Mouse (Mus musculus) midbrain, embryonic 15.5 days (tissue): ENCODE results near the gene Ephx3. TPM values are rescaled to one million over a fixed set of nuclear protein-coding genes. Genes with fewer than 3 reads are reported as not detected.
A peak's percentile ranks its signal among the peaks of the same experiment; 100 is the strongest.

Source experiments
- ATAC-seq: fragments of 200-750 bp; cut with Nextera tagmentation; replicated peaks from 2 replicates; pipeline ENCODE4 v1.8.0; 2017; ENCODE audit warnings: moderate TSS enrichment
- H3K27ac ChIP-seq: fragments of 300-500 bp; sonication (generic); 2 replicates; pipeline ENCODE4 v1.5.1; 2015; ENCODE audit warnings: mild to moderate bottlenecking, inconsistent platforms
- H3K27me3 ChIP-seq: fragments of 300-500 bp; sonication (generic); replicated peaks from 2 replicates; pipeline ENCODE4 v1.6.1; 2015; ENCODE audit warnings: inconsistent platforms
- H3K36me3 ChIP-seq: fragments of 300-500 bp; sonication (generic); replicated peaks from 2 replicates; pipeline ENCODE4 v1.6.1; 2015; ENCODE audit warnings: inconsistent platforms
- H3K4me1 ChIP-seq: fragments of 300-500 bp; sonication (generic); 2 replicates; pipeline ENCODE4 v1.6.1; 2015; ENCODE audit warnings: inconsistent platforms
- H3K4me2 ChIP-seq: fragments of 300-500 bp; sonication (generic); 2 replicates; pipeline ENCODE4 v1.6.1; 2015; ENCODE audit warnings: inconsistent platforms, mild to moderate bottlenecking, moderate library complexity
- H3K4me3 ChIP-seq: fragments of 300-500 bp; sonication (generic); 2 replicates; pipeline ENCODE4 v1.5.1; 2015; ENCODE audit warnings: mild to moderate bottlenecking, inconsistent platforms
- H3K9ac ChIP-seq: fragments of 300-500 bp; sonication (generic); 2 replicates; pipeline ENCODE4 v1.6.1; 2015; ENCODE audit warnings: mild to moderate bottlenecking, inconsistent platforms
- H3K9me3 ChIP-seq: fragments of 300-500 bp; sonication (generic); 2 replicates; pipeline ENCODE4 v1.6.1; 2016; ENCODE audit warnings: inconsistent platforms
- WGBS: fragments of 180-500 bp; shearing (Covaris S2); methylation state at CpG from one replicate; pipeline ENCODE4 v1.1.7; 2015; ENCODE audit warnings: mixed read lengths; 5-methylcytosine and 5-hydroxymethylcytosine counted together
- polyA plus RNA-seq: library from polyadenylated mRNA; unstranded; fragments of >200 nt; fragmentation: Nextera tagmentation; extraction: Ambion mirVana; gene quantifications from 2 replicates; pipeline ENCODE4 v1.2.1, GENCODE M21; 2015

Ephx3 gene
- polyA plus RNA-seq, 1 experiment from 2014 or later, result 0.35 TPM

DNA sequence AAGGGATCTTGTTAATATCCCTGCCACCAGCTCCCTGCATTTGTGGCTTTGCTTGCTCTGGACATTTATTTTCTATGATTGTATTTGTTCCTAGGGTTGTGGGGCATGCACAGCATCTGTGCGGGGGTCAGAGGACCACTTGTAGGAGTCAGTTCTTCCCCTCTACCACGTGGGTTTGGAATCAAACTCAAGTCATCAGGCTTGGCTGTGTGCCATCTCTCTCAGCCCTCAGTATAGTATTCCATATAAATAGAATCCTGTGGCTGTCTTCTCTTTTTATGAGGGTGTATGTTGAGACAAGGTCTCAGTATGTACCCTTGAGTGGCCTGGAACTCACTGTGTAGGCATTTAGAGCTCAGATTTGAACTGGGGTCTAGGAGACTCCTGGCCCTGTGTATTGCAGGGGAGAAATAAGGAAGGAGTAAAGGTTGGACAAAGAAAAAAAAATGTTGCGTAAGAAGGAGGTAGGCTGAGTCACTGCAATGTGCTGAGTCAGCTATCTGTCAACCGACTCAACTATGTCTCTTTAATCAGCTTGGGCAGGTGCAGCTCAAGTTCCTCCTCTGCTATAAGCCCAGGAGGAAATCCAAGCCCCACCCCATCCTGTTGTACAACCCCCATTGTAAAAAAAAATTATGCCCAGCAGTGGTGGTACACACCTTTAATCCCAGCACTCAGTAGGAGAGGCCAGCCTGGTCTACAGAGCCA lies 19.7 kb downstream of the Ephx3 start:
- H3K9me3 ChIP-seq, result no peaks in the 10 kb centered on the region
- H3K4me2 ChIP-seq, result no peak overlapping the region
- H3K36me3 ChIP-seq, result no peaks in the 10 kb centered on the region
- peaks cover 21% of the 10 kb centered on the region for H3K4me1 ChIP-seq
- no peak overlapping the region for H3K27ac ChIP-seq
- H3K9ac ChIP-seq, result no peak overlapping the region
- ATAC-seq, result no peak
- no peaks in the 10 kb centered on the region for H3K27me3 ChIP-seq
- 80% methylated on average over 4 of the region's 4 CpGs for WGBS
- no peak overlapping the region for H3K4me3 ChIP-seq

DNA sequence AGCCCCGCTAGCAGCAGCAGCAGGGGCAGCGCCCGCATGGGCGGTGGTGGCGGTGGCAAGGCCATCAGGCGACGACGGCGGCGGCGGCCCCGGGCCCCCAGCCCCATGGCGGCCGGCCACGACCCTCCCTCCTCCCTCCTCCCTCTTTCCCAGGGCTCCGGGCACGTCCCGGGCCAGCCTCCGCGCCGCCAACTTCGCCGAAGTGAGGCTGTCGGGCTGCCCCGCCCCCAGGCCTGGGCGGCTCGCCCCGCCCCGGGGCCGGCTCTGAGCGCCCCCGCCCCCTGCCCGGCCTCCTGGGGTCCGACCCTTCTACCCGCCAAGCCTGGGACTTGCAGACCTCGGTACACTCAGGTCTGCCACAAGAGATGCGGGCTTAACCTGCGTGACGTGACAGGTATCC lies 22.7 kb downstream of the Ephx3 start, which contains the start of gene Notch3:
Gene Notch3, minus strand, starts transcription at position 166 of the 400 bp plus-strand sequence.
- Histone ChIP-seq H3K27me3 (no peaks in the 10 kb centered on the region), H3K36me3 (no peaks in the 10 kb centered on the region), H3K4me1 (peaks cover 40% of the 10 kb centered on the region), H3K9ac (peak within 1 kb of the TSS; percentile 58), H3K4me2 (peak within 1 kb of the TSS; percentile 96), H3K27ac (peak within 1 kb of the TSS; percentile 86), H3K9me3 (no peaks in the 10 kb centered on the region), H3K4me3 (peak within 1 kb of the TSS; percentile 56)
- WGBS, result 2% methylated on average over 33 of the region's 39 CpGs
- peak; percentile 20; the same call in 1 of the 2 replicates for ATAC-seq

- Histone ChIP-seq H3K4me1 (peaks cover 41% of the 10 kb centered on the region), H3K4me2 (peak overlapping the region; percentile 96)
- WGBS, result 2% methylated on average over 38 of the region's 43 CpGs
These were observed 23.4 kb downstream of the Ephx3 start for GRCm38 (mm10) chr17:32165803-32166595.

GRCm38 (mm10) chr17:32165266-32165802 lies 24.0 kb downstream of the Ephx3 start:
- Histone ChIP-seq H3K36me3 (no peaks in the 10 kb centered on the region), H3K9me3 (no peaks in the 10 kb centered on the region), H3K4me1 (peaks cover 41% of the 10 kb centered on the region), H3K9ac (peak overlapping the region; percentile 58), H3K27ac (peak overlapping the region; percentile 86), H3K4me2 (peak overlapping the region; percentile 96), H3K27me3 (no peaks in the 10 kb centered on the region), H3K4me3 (peak overlapping the region; percentile 56)
- 2% methylated on average over 9 of the region's 9 CpGs for WGBS
- ATAC-seq, result peak; percentile 70

More at GRCm38 (mm10) chr17:32165803-32166595, 23.4 kb downstream of the Ephx3 start:
- peak overlapping the region; percentile 56 for H3K4me3 ChIP-seq
- ATAC-seq, result peak; percentile 59
- H3K9me3 ChIP-seq, result no peaks in the 10 kb centered on the region
- H3K27ac ChIP-seq, result peak overlapping the region; percentile 86
- H3K27me3 ChIP-seq, result no peaks in the 10 kb centered on the region
- no peaks in the 10 kb centered on the region for H3K36me3 ChIP-seq
- peak overlapping the region; percentile 58 for H3K9ac ChIP-seq

DNA sequence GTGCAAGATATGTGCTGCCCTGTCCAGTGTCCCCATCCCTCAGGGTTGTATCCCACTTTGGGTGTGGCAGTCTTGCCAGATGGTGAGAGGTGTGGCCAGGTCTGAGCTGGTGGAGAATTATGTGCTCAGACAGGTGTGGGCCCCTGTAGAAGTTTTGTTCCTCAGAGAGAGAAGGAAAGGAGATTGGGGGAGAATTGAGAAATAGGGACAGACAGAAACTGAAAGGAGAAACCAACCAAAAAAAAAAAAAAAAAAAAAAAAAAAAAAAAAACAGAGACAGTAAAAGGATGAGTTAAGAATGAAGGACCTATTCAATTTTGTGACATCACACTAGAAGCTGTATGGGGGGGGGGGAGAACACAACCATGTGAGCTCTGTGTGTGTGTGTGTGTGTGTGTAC lies 24.6 kb downstream of the Ephx3 start:
- ATAC-seq, result no peak
- peaks cover 41% of the 10 kb centered on the region for H3K4me1 ChIP-seq
- no peak overlapping the region for H3K4me3 ChIP-seq
- H3K27ac ChIP-seq, result peak overlapping the region; percentile 86
- no peaks in the 10 kb centered on the region for H3K36me3 ChIP-seq
- peak overlapping the region; percentile 96; the same call in 1 of the 2 replicates for H3K4me2 ChIP-seq
- H3K9me3 ChIP-seq, result no peaks in the 10 kb centered on the region
- H3K27me3 ChIP-seq, result no peaks in the 10 kb centered on the region
- H3K9ac ChIP-seq, result no peak overlapping the region

GRCm38 (mm10) chr17:32163910-32164650 lies 25.3 kb downstream of the Ephx3 start:
- peaks cover 41% of the 10 kb centered on the region for H3K4me1 ChIP-seq
- no peaks in the 10 kb centered on the region for H3K27me3 ChIP-seq
- peak overlapping the region; percentile 45 for H3K27ac ChIP-seq
- no peak overlapping the region for H3K9ac ChIP-seq
- H3K9me3 ChIP-seq, result no peaks in the 10 kb centered on the region
- H3K36me3 ChIP-seq, result no peaks in the 10 kb centered on the region
- H3K4me3 ChIP-seq, result no peak overlapping the region
- 0 out of 2 replicates have a peak overlapping the region, but pooled peaks have one; percentile 8 for H3K4me2 ChIP-seq
- no peak for ATAC-seq
- 60% methylated on average over 6 of the region's 6 CpGs for WGBS

DNA sequence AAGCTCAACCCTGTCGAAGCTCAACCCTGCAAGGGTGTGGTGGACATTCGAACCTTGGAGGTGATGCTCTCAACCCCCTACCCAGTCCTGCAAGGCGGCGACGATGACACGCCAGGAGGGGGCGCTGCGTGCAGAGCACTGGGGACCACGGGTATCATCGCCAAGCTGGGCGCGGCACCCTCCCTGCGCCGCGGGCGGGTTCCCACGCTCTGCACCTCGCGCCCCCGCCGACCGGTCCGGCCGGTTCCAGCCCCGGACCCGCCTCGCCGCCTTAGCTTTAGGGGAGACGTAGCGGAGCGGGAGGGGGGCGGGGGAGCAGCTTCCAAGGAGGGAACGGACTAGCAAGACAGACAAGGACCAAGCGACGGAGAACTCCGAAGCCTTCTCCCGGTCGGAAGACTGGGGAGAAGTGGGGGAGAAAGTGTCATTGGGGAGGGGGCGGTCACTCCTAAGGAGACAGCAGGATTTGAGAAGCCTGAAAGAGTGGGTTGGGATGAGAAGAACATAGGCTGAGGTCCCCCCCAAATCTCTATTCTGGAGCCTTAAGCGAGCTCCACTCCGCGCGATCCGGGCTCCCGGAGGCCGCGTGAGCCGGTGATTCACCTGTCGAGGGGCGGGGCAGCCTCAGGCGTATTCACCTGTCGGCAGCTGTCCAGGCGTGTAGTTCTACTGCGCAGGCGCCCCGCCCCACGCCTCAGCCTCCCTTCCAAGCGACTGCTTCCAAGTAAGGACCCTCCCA lies 27.1 kb downstream of the Ephx3 start:
- peak; percentile 40 for ATAC-seq
- peaks cover 41% of the 10 kb centered on the region for H3K4me1 ChIP-seq
- peak overlapping the region; percentile 86 for H3K4me2 ChIP-seq
- no peaks in the 10 kb centered on the region for H3K36me3 ChIP-seq
- H3K4me3 ChIP-seq, result peak overlapping the region; percentile 60
- H3K9me3 ChIP-seq, result no peaks in the 10 kb centered on the region
- 2% methylated on average over 58 of the region's 58 CpGs for WGBS
- peak overlapping the region; percentile 55 for H3K27ac ChIP-seq
- peak overlapping the region; percentile 56 for H3K9ac ChIP-seq
- H3K27me3 ChIP-seq, result no peaks in the 10 kb centered on the region

DNA sequence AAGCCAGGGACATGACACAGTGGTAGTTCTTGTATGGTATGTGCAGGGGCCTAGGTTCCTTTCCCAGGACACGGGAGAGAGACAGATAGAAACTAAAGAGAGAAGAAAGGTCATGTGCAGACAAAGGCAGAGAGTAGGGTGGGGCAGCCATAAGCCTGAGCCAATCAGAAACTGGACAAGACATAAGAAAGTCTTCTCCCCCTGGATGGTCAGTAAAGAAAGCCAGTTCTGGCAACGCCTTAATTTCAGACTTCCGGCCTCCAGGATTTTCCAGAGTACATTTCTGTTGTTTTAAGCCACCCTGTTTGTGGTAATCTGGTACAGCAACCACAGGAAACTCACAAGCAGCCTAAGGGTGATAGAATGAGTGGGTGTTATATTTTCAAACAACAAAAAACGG lies 28.5 kb downstream of the Ephx3 start:
- H3K4me3 ChIP-seq, result no peak overlapping the region
- H3K4me1 ChIP-seq, result peaks cover 30% of the 10 kb centered on the region
- H3K9me3 ChIP-seq, result no peaks in the 10 kb centered on the region
- no peaks in the 10 kb centered on the region for H3K36me3 ChIP-seq
- H3K27ac ChIP-seq, result no peak overlapping the region
- H3K4me2 ChIP-seq, result no peak overlapping the region
- no peaks in the 10 kb centered on the region for H3K27me3 ChIP-seq
- no peak overlapping the region for H3K9ac ChIP-seq
- no peak for ATAC-seq
- WGBS, result 81% methylated on average over 4 of the region's 4 CpGs

GRCm38 (mm10) chr17:32158841-32159240 lies 30.5 kb downstream of the Ephx3 start:
- H3K4me2 ChIP-seq, result no peak overlapping the region
- H3K27ac ChIP-seq, result no peak overlapping the region
- no peak overlapping the region for H3K4me3 ChIP-seq
- H3K4me1 ChIP-seq, result peaks cover 14% of the 10 kb centered on the region
- H3K27me3 ChIP-seq, result no peaks in the 10 kb centered on the region
- H3K36me3 ChIP-seq, result no peaks in the 10 kb centered on the region
- WGBS, result 95% methylated on average over 13 of the region's 13 CpGs
- no peaks in the 10 kb centered on the region for H3K9me3 ChIP-seq
- no peak overlapping the region for H3K9ac ChIP-seq
- no peak for ATAC-seq

DNA sequence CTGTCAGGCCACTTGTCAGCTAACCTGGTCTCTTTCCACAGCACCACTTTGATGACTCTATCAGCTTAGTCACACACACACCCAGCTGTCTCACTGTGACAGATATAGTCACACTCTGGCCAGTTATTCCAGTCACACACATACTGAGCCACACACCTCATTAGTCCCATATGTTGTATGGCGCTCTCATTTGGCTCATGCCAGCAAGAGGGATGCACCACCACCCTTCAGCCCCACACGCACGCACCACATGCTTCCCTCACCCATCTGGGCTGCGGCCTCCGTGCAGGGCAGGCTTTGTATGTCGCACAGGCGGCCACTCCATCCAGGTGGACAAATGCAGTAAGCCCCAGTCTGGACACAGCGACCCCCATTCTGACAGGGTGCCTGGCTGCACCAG lies 42.6 kb downstream of the Ephx3 start:
- no peak overlapping the region for H3K9ac ChIP-seq
- WGBS, result 92% methylated on average over 8 of the region's 8 CpGs
- H3K4me3 ChIP-seq, result no peak overlapping the region
- H3K4me1 ChIP-seq, result peaks cover 4% of the 10 kb centered on the region; the same call in 1 of the 2 replicates
- ATAC-seq, result no peak
- no peak overlapping the region for H3K27ac ChIP-seq
- no peaks in the 10 kb centered on the region for H3K36me3 ChIP-seq
- no peaks in the 10 kb centered on the region for H3K9me3 ChIP-seq
- no peak overlapping the region for H3K4me2 ChIP-seq
- no peaks in the 10 kb centered on the region for H3K27me3 ChIP-seq
